Mouse (Mus musculus): ENCODE results near the gene Dab1. TPM values are rescaled to one million over a fixed set of nuclear protein-coding genes. Genes with fewer than 3 reads are reported as not detected.

The Dab1 gene
- polyA plus RNA-seq, 1 experiment from 2014 or later, result 114 TPM

- no peaks in the 10 kb centered on the region for H3K36me3 ChIP-seq
- peaks cover 34% of the 10 kb centered on the region for H3K4me1 ChIP-seq (replicated peaks)
- H3K9me3 ChIP-seq, result no peaks in the 10 kb centered on the region
- H3K9ac ChIP-seq (replicated peaks), result no peak overlapping the region
- no peak overlapping the region for H3K4me3 ChIP-seq (replicated peaks)
- no peaks in the 10 kb centered on the region for H3K27me3 ChIP-seq
- WGBS, result 37% methylated on average over 2 of the region's 2 CpGs
- peak; percentile 62; the same call in 1 of the 2 replicates for ATAC-seq
- no peak overlapping the region for H3K27ac ChIP-seq
- H3K4me2 ChIP-seq (replicated peaks), result no peak overlapping the region
Observed at GRCm38 (mm10) chr4:104555408-104555807, 936.2 kb downstream of the Dab1 start.

- Histone ChIP-seq H3K4me2 (replicated peaks) (no peak overlapping the region), H3K27ac (no peak overlapping the region), H3K27me3 (no peaks in the 10 kb centered on the region), H3K9me3 (no peaks in the 10 kb centered on the region), H3K9ac (replicated peaks) (no peak overlapping the region), H3K4me3 (replicated peaks) (no peak overlapping the region), H3K4me1 (replicated peaks) (peaks cover 16% of the 10 kb centered on the region), H3K36me3 (no peaks in the 10 kb centered on the region)
- WGBS, result 77% methylated on average over 5 of the region's 5 CpGs
- ATAC-seq, result no peak
Observed at GRCm38 (mm10) chr4:104563512-104563911, 944.4 kb downstream of the Dab1 start.

GRCm38 (mm10) chr4:104570523-104570922 is 951.4 kb downstream of the Dab1 start:
- Histone ChIP-seq H3K9ac (replicated peaks) (no peak overlapping the region), H3K4me1 (replicated peaks) (peaks cover 22% of the 10 kb centered on the region), H3K9me3 (no peaks in the 10 kb centered on the region), H3K36me3 (no peaks in the 10 kb centered on the region), H3K27ac (no peak overlapping the region), H3K4me3 (replicated peaks) (no peak overlapping the region), H3K27me3 (no peaks in the 10 kb centered on the region), H3K4me2 (replicated peaks) (no peak overlapping the region)
- WGBS, result 78% methylated on average over 4 of the region's 4 CpGs
- 0 out of 2 replicates have a peak, but pooled peaks have one; percentile 37 for ATAC-seq

- Histone ChIP-seq H3K27me3 (no peaks in the 10 kb centered on the region), H3K9me3 (no peaks in the 10 kb centered on the region), H3K9ac (replicated peaks) (no peak overlapping the region), H3K4me2 (replicated peaks) (peak overlapping the region; percentile 9), H3K27ac (peak overlapping the region; percentile 64; the same call in 1 of the 2 replicates), H3K4me1 (replicated peaks) (peaks cover 22% of the 10 kb centered on the region), H3K36me3 (no peaks in the 10 kb centered on the region), H3K4me3 (replicated peaks) (no peak overlapping the region)
- no peak for ATAC-seq
- 59% methylated on average over 8 of the region's 8 CpGs for WGBS
Observed at GRCm38 (mm10) chr4:104572440-104572839, 953.3 kb downstream of the Dab1 start.

GRCm38 (mm10) chr4:104573419-104573818 is 954.3 kb downstream of the Dab1 start:
- ATAC-seq, result peak; percentile 48; the same call in 1 of the 2 replicates
- Histone ChIP-seq H3K9me3 (no peaks in the 10 kb centered on the region), H3K9ac (replicated peaks) (no peak overlapping the region), H3K27me3 (no peaks in the 10 kb centered on the region), H3K4me1 (replicated peaks) (peaks cover 22% of the 10 kb centered on the region), H3K36me3 (no peaks in the 10 kb centered on the region), H3K4me3 (replicated peaks) (no peak overlapping the region), H3K27ac (peak overlapping the region; percentile 64; the same call in 1 of the 2 replicates), H3K4me2 (replicated peaks) (no peak overlapping the region)
- WGBS, result 37% methylated on average over 7 of the region's 7 CpGs

GRCm38 (mm10) chr4:104578370-104578769 is 959.2 kb downstream of the Dab1 start:
- H3K4me2 ChIP-seq (replicated peaks), result no peak overlapping the region
- ATAC-seq, result 0 out of 2 replicates have a peak, but pooled peaks have one; percentile 53
- WGBS, result 38% methylated on average over 3 of the region's 3 CpGs
- no peaks in the 10 kb centered on the region for H3K36me3 ChIP-seq
- H3K4me1 ChIP-seq (replicated peaks), result peaks cover 15% of the 10 kb centered on the region
- no peaks in the 10 kb centered on the region for H3K27me3 ChIP-seq
- no peak overlapping the region for H3K27ac ChIP-seq
- H3K9me3 ChIP-seq, result no peaks in the 10 kb centered on the region
- no peak overlapping the region for H3K9ac ChIP-seq (replicated peaks)
- no peak overlapping the region for H3K4me3 ChIP-seq (replicated peaks)

- no peaks in the 10 kb centered on the region for H3K27me3 ChIP-seq
- no peaks in the 10 kb centered on the region for H3K36me3 ChIP-seq
- no peak overlapping the region for H3K9ac ChIP-seq (replicated peaks)
- peaks cover 8% of the 10 kb centered on the region for H3K4me1 ChIP-seq (replicated peaks)
- H3K4me2 ChIP-seq (replicated peaks), result no peak overlapping the region
- no peak overlapping the region for H3K27ac ChIP-seq
- no peak overlapping the region for H3K4me3 ChIP-seq (replicated peaks)
- no peak for ATAC-seq
- no peaks in the 10 kb centered on the region for H3K9me3 ChIP-seq
- WGBS, result 81% methylated on average over 5 of the region's 5 CpGs
Observed at GRCm38 (mm10) chr4:104579946-104580544, 960.9 kb downstream of the Dab1 start.

- no peaks in the 10 kb centered on the region for H3K27me3 ChIP-seq
- WGBS, result 59% methylated on average over 5 of the region's 5 CpGs
- no peak for ATAC-seq
Observed at GRCm38 (mm10) chr4:104582726-104583125, 963.6 kb downstream of the Dab1 start.

GRCm38 (mm10) chr4:104587826-104588225 is 968.7 kb downstream of the Dab1 start:
- no peak for ATAC-seq
- Histone ChIP-seq H3K4me3 (replicated peaks) (no peak overlapping the region), H3K36me3 (0 out of 2 replicates have a peak, but pooled peaks cover 2% of the 10 kb centered on the region), H3K27ac (no peak overlapping the region), H3K27me3 (no peaks in the 10 kb centered on the region), H3K9ac (replicated peaks) (no peak overlapping the region), H3K4me1 (replicated peaks) (peaks cover 16% of the 10 kb centered on the region), H3K9me3 (no peaks in the 10 kb centered on the region), H3K4me2 (replicated peaks) (no peak overlapping the region)
- WGBS, result 71% methylated on average over 2 of the region's 2 CpGs

More at GRCm38 (mm10) chr4:104582726-104583125, 963.6 kb downstream of the Dab1 start:
- Histone ChIP-seq H3K4me3 (replicated peaks) (no peak overlapping the region), H3K4me2 (replicated peaks) (no peak overlapping the region), H3K9me3 (no peaks in the 10 kb centered on the region), H3K36me3 (no peaks in the 10 kb centered on the region), H3K9ac (replicated peaks) (no peak overlapping the region), H3K4me1 (replicated peaks) (peaks cover 8% of the 10 kb centered on the region), H3K27ac (no peak overlapping the region)

GRCm38 (mm10) chr4:104596936-104597335 is 977.8 kb downstream of the Dab1 start:
- Histone ChIP-seq H3K27ac (no peak overlapping the region), H3K27me3 (no peaks in the 10 kb centered on the region), H3K4me3 (replicated peaks) (no peak overlapping the region), H3K9ac (replicated peaks) (no peak overlapping the region), H3K9me3 (no peaks in the 10 kb centered on the region), H3K4me2 (replicated peaks) (no peak overlapping the region), H3K4me1 (replicated peaks) (peaks cover 22% of the 10 kb centered on the region), H3K36me3 (no peaks in the 10 kb centered on the region)
- no peak for ATAC-seq
- WGBS, result 97% methylated on average over 7 of the region's 7 CpGs

GRCm38 (mm10) chr4:104597490-104598465 is 978.6 kb downstream of the Dab1 start:
- no peak overlapping the region for H3K4me3 ChIP-seq (replicated peaks)
- no peaks in the 10 kb centered on the region for H3K9me3 ChIP-seq
- no peaks in the 10 kb centered on the region for H3K27me3 ChIP-seq
- peaks cover 18% of the 10 kb centered on the region for H3K4me1 ChIP-seq (replicated peaks)
- no peak overlapping the region for H3K4me2 ChIP-seq (replicated peaks)
- H3K36me3 ChIP-seq, result no peaks in the 10 kb centered on the region
- WGBS, result 66% methylated on average over 6 of the region's 6 CpGs
- H3K9ac ChIP-seq (replicated peaks), result no peak overlapping the region
- no peak for ATAC-seq
- no peak overlapping the region for H3K27ac ChIP-seq

GRCm38 (mm10) chr4:104602804-104603203 is 983.6 kb downstream of the Dab1 start:
- peaks cover 20% of the 10 kb centered on the region for H3K4me1 ChIP-seq (replicated peaks)
- WGBS, result 86% methylated on average over 8 of the region's 8 CpGs
- no peak for ATAC-seq
- no peak overlapping the region for H3K9ac ChIP-seq (replicated peaks)
- no peaks in the 10 kb centered on the region for H3K36me3 ChIP-seq
- H3K27ac ChIP-seq, result no peak overlapping the region
- H3K4me2 ChIP-seq (replicated peaks), result no peak overlapping the region
- H3K4me3 ChIP-seq (replicated peaks), result no peak overlapping the region
- no peaks in the 10 kb centered on the region for H3K9me3 ChIP-seq
- H3K27me3 ChIP-seq, result no peaks in the 10 kb centered on the region
